Mouse (Mus musculus) B cell, adult 2 months (primary cell): Measurements from ENCODE around the gene Ilvbl.
A peak's percentile ranks its signal among the peaks of the same experiment; 100 is the strongest.
"Not testable (repeated sequence)": the region's sequence is repeated elsewhere in the genome, so short reads cannot be mapped to it uniquely, and the experiment has no call there.

ENCODE experiments used
- DNase-seq, 2 experiments: peaks; one replicate each; pipeline ENCODE4 v3.0.0; 2022

Gene Ilvbl

GRCm38 (mm10) chr10:78574250-78575104, at the start of gene Ilvbl:
Ilvbl (plus strand) TSS chr10:78574346.
- peak; percentile 96 to 97 for DNase-seq

GRCm38 (mm10) chr10:78525071-78525470, 49.1 kb upstream of the Ilvbl start:
- not testable (repeated sequence) for DNase-seq

GRCm38 (mm10) chr10:78525511-78525910, 48.6 kb upstream of the Ilvbl start:
- no peak for DNase-seq

GRCm38 (mm10) chr10:78540943-78541342, 33.2 kb upstream of the Ilvbl start:
- DNase-seq, result peak; percentile 14 to 16

- DNase-seq, result no peak
Observed at GRCm38 (mm10) chr10:78565070-78565469, 9.1 kb upstream of the Ilvbl start.

- no peak for DNase-seq
Observed at GRCm38 (mm10) chr10:78569191-78569590, 5.0 kb upstream of the Ilvbl start.

- no peak for DNase-seq
Observed at GRCm38 (mm10) chr10:78569686-78570085, 4.5 kb upstream of the Ilvbl start.

- DNase-seq, result no peak
Observed at GRCm38 (mm10) chr10:78570416-78570815, 3.7 kb upstream of the Ilvbl start.

- no peak for DNase-seq
Observed at GRCm38 (mm10) chr10:78570897-78571296, 3.2 kb upstream of the Ilvbl start.

- DNase-seq, result no peak
Observed at GRCm38 (mm10) chr10:78573226-78573625, 920 bp upstream of the Ilvbl start.

GRCm38 (mm10) chr10:78575105-78575632, 1.0 kb downstream of the Ilvbl start:
- DNase-seq, result no peak

GRCm38 (mm10) chr10:78575690-78576089, 1.5 kb downstream of the Ilvbl start:
- DNase-seq, result no peak

- no peak for DNase-seq
Observed at GRCm38 (mm10) chr10:78576435-78577184, 2.5 kb downstream of the Ilvbl start.

GRCm38 (mm10) chr10:78578204-78578603, 4.1 kb downstream of the Ilvbl start:
- DNase-seq, result no peak

GRCm38 (mm10) chr10:78581121-78581520, 7.0 kb downstream of the Ilvbl start:
- no peak for DNase-seq

GRCm38 (mm10) chr10:78583347-78583746, 9.2 kb downstream of the Ilvbl start:
- no peak for DNase-seq

- DNase-seq, result no peak
Observed at GRCm38 (mm10) chr10:78583939-78584338, 9.8 kb downstream of the Ilvbl start.

GRCm38 (mm10) chr10:78584996-78585395, 10.8 kb downstream of the Ilvbl start:
- DNase-seq, result no peak

- DNase-seq, result no peak
Observed at GRCm38 (mm10) chr10:78585606-78586005, 11.5 kb downstream of the Ilvbl start.

GRCm38 (mm10) chr10:78586026-78586425, 11.9 kb downstream of the Ilvbl start:
- no peak for DNase-seq

GRCm38 (mm10) chr10:78589291-78589690, 15.1 kb downstream of the Ilvbl start:
- DNase-seq, result no peak

- DNase-seq, result no peak
Observed at GRCm38 (mm10) chr10:78589901-78590300, 15.8 kb downstream of the Ilvbl start.

GRCm38 (mm10) chr10:78590744-78591143, 16.6 kb downstream of the Ilvbl start:
- peak in 1 of 2 experiments; percentile 20 for DNase-seq
